Mouse (Mus musculus): ENCODE measurements around the gene Mta3. TPM values are rescaled to one million over a fixed set of nuclear protein-coding genes. Genes with fewer than 3 reads are reported as not detected.

Gene Mta3
- polyA plus RNA-seq, 1 experiment from 2014 or later, result 63.0 TPM

GRCm38 (mm10) chr17:83799506-83800050, 93.6 kb downstream of the Mta3 start:
- ATAC-seq (replicated peaks; ENCODE audit: low FRiP score), result no peak
- no peaks in the 10 kb centered on the region for H3K9me3 ChIP-seq (ENCODE audit: control insufficient read depth, low read length)
- H3K9ac ChIP-seq (ENCODE audit: low read depth, low read length), result no peak overlapping the region
- no peak overlapping the region for H3K27ac ChIP-seq (ENCODE audit: low read depth, low read length)
- H3K36me3 ChIP-seq (ENCODE audit: control insufficient read depth, insufficient read depth, low read length), result peaks cover 7% of the 10 kb centered on the region
- H3K4me3 ChIP-seq (ENCODE audit: low read depth, low read length), result no peak overlapping the region
- H3K4me1 ChIP-seq (replicated peaks; ENCODE audit: control insufficient read depth, insufficient read depth, low read length), result no peaks in the 10 kb centered on the region; the same call in 1 of the 2 replicates
- WGBS, result 92% methylated on average over 11 of the region's 11 CpGs
- no peaks in the 10 kb centered on the region for H3K27me3 ChIP-seq (replicated peaks; ENCODE audit: control insufficient read depth, insufficient read depth, low read length)
- H3K4me2 ChIP-seq, result no peak overlapping the region
- no peak for DNase-seq (ENCODE audit: low spot score)

DNA sequence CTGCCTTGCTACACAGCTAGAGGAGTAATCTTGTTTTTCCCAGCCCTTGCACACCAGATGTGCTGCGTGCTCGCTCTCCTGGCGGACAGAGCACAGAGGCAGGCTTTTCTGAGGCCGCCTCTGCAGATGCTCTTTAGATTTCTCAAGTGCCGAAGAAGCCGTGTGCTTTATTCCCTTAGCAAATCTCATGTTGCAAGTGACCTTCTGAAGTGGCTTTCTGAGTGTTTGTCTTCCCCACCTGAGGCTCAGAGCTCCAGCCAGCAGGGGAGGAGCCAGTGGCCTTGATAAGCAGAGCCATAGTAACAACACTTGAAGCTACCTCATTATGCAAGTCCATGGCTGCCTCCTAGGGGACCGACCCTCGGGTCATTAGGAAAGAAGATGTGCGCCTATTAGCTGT, 98.0 kb downstream of the Mta3 start:
- WGBS, result 80% methylated on average over 9 of the region's 9 CpGs
- Histone ChIP-seq H3K4me3 (ENCODE audit: low read depth, low read length) (no peak overlapping the region), H3K27me3 (replicated peaks; ENCODE audit: control insufficient read depth, insufficient read depth, low read length) (no peaks in the 10 kb centered on the region), H3K27ac (ENCODE audit: low read depth, low read length) (no peak overlapping the region), H3K9me3 (ENCODE audit: control insufficient read depth, low read length) (no peaks in the 10 kb centered on the region), H3K4me1 (replicated peaks; ENCODE audit: control insufficient read depth, insufficient read depth, low read length) (peaks cover 17% of the 10 kb centered on the region), H3K36me3 (ENCODE audit: control insufficient read depth, insufficient read depth, low read length) (peaks cover 8% of the 10 kb centered on the region), H3K4me2 (no peak overlapping the region), H3K9ac (ENCODE audit: low read depth, low read length) (no peak overlapping the region)
- DNase-seq (ENCODE audit: low spot score) (no peak), ATAC-seq (replicated peaks; ENCODE audit: low FRiP score) (no peak)

DNA sequence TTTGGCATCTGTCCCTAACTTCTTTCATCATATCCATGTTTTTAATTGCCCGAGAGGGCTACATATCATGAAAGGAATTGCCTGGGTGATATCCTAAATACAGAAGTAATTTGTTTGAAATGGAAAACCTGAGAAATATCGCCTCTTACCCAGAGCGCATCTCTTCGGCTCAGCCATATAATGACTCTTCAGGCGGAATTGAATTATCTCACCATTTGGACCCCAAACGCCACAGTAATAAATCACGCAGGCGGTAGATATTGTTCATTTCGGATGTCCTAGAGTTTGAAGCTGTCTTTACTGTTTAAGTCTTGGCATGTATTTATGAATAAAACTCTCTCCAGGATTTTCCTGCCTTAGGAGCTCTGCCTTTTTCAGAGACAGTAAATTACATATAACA, 99.1 kb downstream of the Mta3 start:
- WGBS, result 91% methylated on average over 9 of the region's 9 CpGs
- H3K36me3 ChIP-seq (ENCODE audit: control insufficient read depth, insufficient read depth, low read length), result peaks cover 8% of the 10 kb centered on the region
- ATAC-seq (replicated peaks; ENCODE audit: low FRiP score), result no peak

DNA sequence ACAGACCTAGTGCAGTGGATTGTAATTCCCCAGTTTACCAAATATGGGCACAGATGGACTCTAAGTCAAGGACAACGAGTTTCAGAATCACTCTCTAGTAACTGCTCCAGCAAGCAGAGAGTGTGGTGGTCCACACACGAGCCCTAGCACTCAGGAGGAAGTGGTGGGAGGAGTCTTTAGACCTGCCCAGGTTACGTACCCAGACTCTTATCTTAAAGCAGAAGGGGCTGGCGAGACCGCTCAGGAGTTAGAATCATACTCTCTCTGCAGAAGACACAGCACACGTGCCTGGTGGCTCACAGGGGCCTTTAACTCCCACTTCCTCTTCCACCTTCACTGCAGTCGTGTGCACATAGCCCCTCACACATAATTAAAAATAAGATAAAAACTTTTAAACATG, 101.4 kb downstream of the Mta3 start:
- peak; percentile 57 for ATAC-seq (replicated peaks; ENCODE audit: low FRiP score)
- Histone ChIP-seq H3K9me3 (ENCODE audit: control insufficient read depth, low read length) (no peaks in the 10 kb centered on the region), H3K27me3 (replicated peaks; ENCODE audit: control insufficient read depth, insufficient read depth, low read length) (no peaks in the 10 kb centered on the region), H3K4me1 (replicated peaks; ENCODE audit: control insufficient read depth, insufficient read depth, low read length) (peaks cover 33% of the 10 kb centered on the region), H3K9ac (ENCODE audit: low read depth, low read length) (no peak overlapping the region), H3K4me2 (no peak overlapping the region), H3K27ac (ENCODE audit: low read depth, low read length) (no peak overlapping the region), H3K4me3 (ENCODE audit: low read depth, low read length) (no peak overlapping the region), H3K36me3 (ENCODE audit: control insufficient read depth, insufficient read depth, low read length) (peaks cover 13% of the 10 kb centered on the region)
- 26% methylated on average over 7 of the region's 7 CpGs for WGBS
- DNase-seq (ENCODE audit: low spot score), result no peak

More for the DNA sequence above, 99.1 kb downstream of the Mta3 start:
- Histone ChIP-seq H3K4me3 (ENCODE audit: low read depth, low read length) (no peak overlapping the region), H3K9me3 (ENCODE audit: control insufficient read depth, low read length) (no peaks in the 10 kb centered on the region), H3K4me1 (replicated peaks; ENCODE audit: control insufficient read depth, insufficient read depth, low read length) (peaks cover 28% of the 10 kb centered on the region), H3K27ac (ENCODE audit: low read depth, low read length) (no peak overlapping the region), H3K27me3 (replicated peaks; ENCODE audit: control insufficient read depth, insufficient read depth, low read length) (no peaks in the 10 kb centered on the region), H3K9ac (ENCODE audit: low read depth, low read length) (no peak overlapping the region), H3K4me2 (no peak overlapping the region)
- DNase-seq (ENCODE audit: low spot score), result no peak

DNA sequence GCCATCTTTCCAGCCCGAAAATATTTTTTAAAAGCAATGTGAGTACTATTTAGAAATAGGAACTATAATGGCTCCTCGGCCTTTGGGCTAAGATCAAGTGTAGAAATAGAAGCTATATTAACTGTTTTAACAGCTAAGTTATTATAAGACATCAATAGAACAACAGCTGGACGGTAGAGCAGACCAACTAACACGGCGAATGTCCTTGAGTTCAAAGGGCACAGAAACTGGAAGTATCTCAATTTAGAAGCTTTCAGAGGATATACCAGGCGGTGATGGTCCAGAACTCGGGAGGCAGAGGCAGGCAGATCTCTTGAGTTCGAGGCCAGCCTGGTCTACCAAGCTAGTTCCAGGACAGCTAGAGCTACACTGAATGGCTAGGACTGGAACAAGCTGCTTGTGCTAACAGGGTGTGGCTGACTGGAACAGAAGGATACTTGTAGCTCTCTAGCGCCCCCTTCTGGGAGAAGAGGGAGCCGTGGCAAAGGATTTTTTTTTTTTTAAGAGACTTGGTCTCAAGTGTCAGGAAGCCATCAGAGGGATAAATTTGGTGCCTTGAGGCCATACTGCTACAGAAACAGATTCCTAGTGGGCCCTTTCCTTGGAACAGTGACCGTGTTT, 101.9 kb downstream of the Mta3 start:
- H3K4me2 ChIP-seq, result no peak overlapping the region
- H3K27me3 ChIP-seq (replicated peaks; ENCODE audit: control insufficient read depth, insufficient read depth, low read length), result no peaks in the 10 kb centered on the region
- H3K9me3 ChIP-seq (ENCODE audit: control insufficient read depth, low read length), result no peaks in the 10 kb centered on the region
- H3K4me3 ChIP-seq (ENCODE audit: low read depth, low read length), result no peak overlapping the region
- peaks cover 33% of the 10 kb centered on the region for H3K4me1 ChIP-seq (replicated peaks; ENCODE audit: control insufficient read depth, insufficient read depth, low read length)
- H3K27ac ChIP-seq (ENCODE audit: low read depth, low read length), result no peak overlapping the region; the same call in 1 of the 2 replicates
- ATAC-seq (replicated peaks; ENCODE audit: low FRiP score) (peak; percentile 49; the same call in 1 of the 2 replicates), DNase-seq (ENCODE audit: low spot score) (peak; percentile 70)
- WGBS, result 68% methylated on average over 11 of the region's 11 CpGs
- H3K9ac ChIP-seq (ENCODE audit: low read depth, low read length), result no peak overlapping the region
- H3K36me3 ChIP-seq (ENCODE audit: control insufficient read depth, insufficient read depth, low read length), result peaks cover 13% of the 10 kb centered on the region

DNA sequence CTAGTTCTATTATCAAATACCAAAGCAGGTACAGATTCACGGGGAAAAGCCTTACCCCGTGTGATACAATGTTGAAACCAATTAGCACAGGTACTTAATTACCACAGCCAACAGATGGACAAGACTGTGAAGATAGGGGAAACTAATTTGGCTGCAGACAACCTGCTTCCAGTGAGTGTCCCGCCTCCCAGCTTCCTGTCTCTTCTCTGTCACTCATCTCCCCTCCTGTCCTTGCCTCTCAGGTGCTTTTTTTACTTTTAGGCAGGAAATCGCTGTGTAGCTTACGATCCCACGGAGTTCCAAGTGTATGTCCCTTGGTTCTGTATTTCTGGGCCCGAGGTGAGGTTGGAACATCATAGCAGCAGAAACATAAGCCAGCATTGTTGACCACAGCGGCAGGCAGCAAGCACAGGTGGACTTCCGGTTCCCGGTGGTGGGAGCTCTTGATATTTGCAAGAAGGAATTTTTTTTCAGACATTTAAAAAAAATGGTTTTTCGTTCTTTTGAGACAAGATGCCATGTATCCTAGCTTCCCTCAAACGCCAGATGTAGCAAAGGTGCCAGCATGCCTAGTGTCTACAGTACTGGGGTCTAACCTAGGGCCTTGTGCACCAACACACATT, 102.6 kb downstream of the Mta3 start:
- Histone ChIP-seq H3K9ac (ENCODE audit: low read depth, low read length) (no peak overlapping the region), H3K4me1 (replicated peaks; ENCODE audit: control insufficient read depth, insufficient read depth, low read length) (peaks cover 33% of the 10 kb centered on the region), H3K9me3 (ENCODE audit: control insufficient read depth, low read length) (no peaks in the 10 kb centered on the region), H3K27ac (ENCODE audit: low read depth, low read length) (peak overlapping the region; percentile 68), H3K36me3 (ENCODE audit: control insufficient read depth, insufficient read depth, low read length) (peaks cover 8% of the 10 kb centered on the region; the same call in 1 of the 2 replicates), H3K27me3 (replicated peaks; ENCODE audit: control insufficient read depth, insufficient read depth, low read length) (no peaks in the 10 kb centered on the region), H3K4me2 (peak overlapping the region; percentile 32; the same call in 1 of the 2 replicates), H3K4me3 (ENCODE audit: low read depth, low read length) (no peak overlapping the region)
- WGBS, result 80% methylated on average over 12 of the region's 12 CpGs
- DNase-seq (ENCODE audit: low spot score) (no peak), ATAC-seq (replicated peaks; ENCODE audit: low FRiP score) (no peak; the same call in 1 of the 2 replicates)

DNA sequence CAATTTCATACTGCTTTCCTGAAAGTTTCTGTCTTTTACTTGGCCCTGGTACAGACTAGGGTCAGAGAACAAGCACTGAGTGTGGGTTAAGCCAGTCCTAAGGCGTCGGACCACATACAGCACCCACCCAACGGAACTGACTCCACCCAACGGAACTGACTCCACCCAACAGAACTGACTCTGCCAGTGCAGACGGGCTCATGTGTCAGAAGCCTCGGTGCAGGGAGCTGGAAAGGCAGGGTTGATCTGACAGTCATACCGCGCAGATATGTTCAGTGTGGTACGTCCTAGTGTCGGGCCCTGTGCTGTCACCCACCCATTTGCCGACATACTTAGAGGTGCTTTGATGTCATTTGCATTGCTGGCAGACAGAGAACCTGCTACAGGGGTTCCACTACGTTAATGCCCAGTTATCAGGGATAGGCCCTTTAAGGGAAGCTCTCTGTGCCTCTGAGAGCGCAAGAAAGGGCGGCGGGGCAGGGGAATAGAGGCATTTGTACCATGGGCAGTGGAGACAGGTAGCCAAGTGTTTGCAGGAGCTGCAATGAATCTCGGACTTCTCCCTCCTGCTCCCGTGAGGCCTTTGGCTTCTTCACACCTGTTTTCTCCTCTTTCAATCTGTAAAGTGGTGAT, 103.3 kb downstream of the Mta3 start:
- ATAC-seq (replicated peaks; ENCODE audit: low FRiP score) (peak; percentile 86), DNase-seq (ENCODE audit: low spot score) (peak; percentile 51)
- H3K27me3 ChIP-seq (replicated peaks; ENCODE audit: control insufficient read depth, insufficient read depth, low read length), result no peaks in the 10 kb centered on the region
- H3K9ac ChIP-seq (ENCODE audit: low read depth, low read length), result no peak overlapping the region
- H3K9me3 ChIP-seq (ENCODE audit: control insufficient read depth, low read length), result no peaks in the 10 kb centered on the region
- WGBS, result 60% methylated on average over 17 of the region's 17 CpGs
- peak overlapping the region; percentile 32 for H3K4me2 ChIP-seq
- no peak overlapping the region for H3K4me3 ChIP-seq (ENCODE audit: low read depth, low read length)
- H3K27ac ChIP-seq (ENCODE audit: low read depth, low read length), result peak overlapping the region; percentile 68
- H3K4me1 ChIP-seq (replicated peaks; ENCODE audit: control insufficient read depth, insufficient read depth, low read length), result peaks cover 33% of the 10 kb centered on the region
- H3K36me3 ChIP-seq (ENCODE audit: control insufficient read depth, insufficient read depth, low read length), result peaks cover 8% of the 10 kb centered on the region; the same call in 1 of the 2 replicates

DNA sequence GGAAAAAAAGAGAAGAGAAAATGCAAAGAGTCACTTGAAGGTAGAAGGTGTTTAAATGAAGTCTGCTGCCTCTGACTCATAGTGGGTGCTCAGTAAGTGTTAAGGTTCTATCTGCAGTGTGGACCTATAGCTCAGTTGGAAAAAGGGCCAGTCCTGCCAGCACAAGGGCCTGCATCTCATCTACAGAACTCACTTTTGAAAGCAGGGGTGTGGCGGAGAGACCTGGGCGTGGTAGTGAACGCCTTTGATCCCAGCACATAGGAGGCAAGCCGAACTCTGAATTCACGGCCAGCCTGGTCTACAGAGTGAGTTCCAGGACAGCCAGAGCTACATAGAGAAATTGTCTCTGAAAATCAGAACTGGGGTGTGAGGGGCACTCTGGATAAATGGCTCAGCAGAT, 104.3 kb downstream of the Mta3 start:
- DNase-seq (ENCODE audit: low spot score), result no peak
- Histone ChIP-seq H3K4me2 (0 out of 2 replicates have a peak overlapping the region, but pooled peaks have one; percentile 16), H3K27ac (ENCODE audit: low read depth, low read length) (no peak overlapping the region), H3K9me3 (ENCODE audit: control insufficient read depth, low read length) (no peaks in the 10 kb centered on the region), H3K36me3 (ENCODE audit: control insufficient read depth, insufficient read depth, low read length) (peaks cover 7% of the 10 kb centered on the region; the same call in 1 of the 2 replicates), H3K9ac (ENCODE audit: low read depth, low read length) (no peak overlapping the region), H3K4me1 (replicated peaks; ENCODE audit: control insufficient read depth, insufficient read depth, low read length) (peaks cover 33% of the 10 kb centered on the region), H3K27me3 (replicated peaks; ENCODE audit: control insufficient read depth, insufficient read depth, low read length) (no peaks in the 10 kb centered on the region), H3K4me3 (ENCODE audit: low read depth, low read length) (no peak overlapping the region)
- peak; percentile 29; the same call in 1 of the 2 replicates for ATAC-seq (replicated peaks; ENCODE audit: low FRiP score)
- 72% methylated on average over 5 of the region's 5 CpGs for WGBS

Measured in liver, embryonic 11.5 days (tissue).